Mouse (Mus musculus) adrenal gland, adult (tissue): ENCODE results near the gene Zfand3.

ENCODE experiments used
- DNase-seq, 2 experiments: peaks; one replicate each; pipeline ENCODE4 v3.0.0; 2022 to 2023; ENCODE audit warnings: low spot score in 1 of 2; ENCODE audit not compliant: inconsistent age in 2 of 2

The Zfand3 gene

DNA sequence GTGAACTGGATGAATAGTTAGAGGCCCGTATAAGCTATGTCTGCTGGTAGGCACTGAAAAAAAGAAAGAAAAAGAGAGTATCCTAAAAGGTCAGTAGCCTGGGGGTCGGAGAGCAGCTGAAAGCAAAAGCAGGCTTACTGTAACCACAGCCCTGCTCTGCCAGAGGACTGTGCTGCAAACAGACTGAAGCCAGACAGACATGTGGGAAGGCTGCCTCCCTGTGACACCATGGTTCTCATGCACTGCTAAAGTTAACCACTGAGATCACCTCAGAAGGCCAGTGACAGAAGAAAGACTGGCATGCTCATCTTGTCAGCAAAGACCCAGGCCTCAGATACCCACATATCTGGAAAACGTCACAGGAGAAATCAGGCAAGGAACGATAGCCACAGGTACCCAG lies 253.9 kb downstream of the Zfand3 start:
- peak in 1 of 2 experiments; percentile 27 for DNase-seq

DNA sequence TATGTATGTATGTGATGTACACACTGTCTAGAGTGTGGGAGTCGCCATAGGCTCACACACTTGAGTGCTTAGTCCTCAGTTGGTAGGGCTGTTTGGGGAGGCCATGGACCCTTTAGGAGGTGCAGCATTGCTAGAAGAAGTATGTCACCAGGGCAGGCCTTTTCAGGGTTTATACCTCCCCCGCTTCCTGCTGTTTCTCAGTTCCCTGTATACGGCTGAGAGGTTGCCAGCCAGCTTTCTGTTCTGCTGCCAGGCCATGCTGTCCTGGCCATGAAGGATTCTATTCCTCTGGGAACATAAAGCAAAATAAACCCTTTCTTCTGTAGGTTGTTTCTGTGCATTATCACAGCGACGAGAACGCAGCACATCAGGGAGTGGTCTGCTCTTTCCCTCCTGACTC lies 255.4 kb downstream of the Zfand3 start:
- peak in 1 of 2 experiments; percentile 37 for DNase-seq
